ENCODE assay signal across 16 mouse cellular contexts in the genomic region with DNA sequence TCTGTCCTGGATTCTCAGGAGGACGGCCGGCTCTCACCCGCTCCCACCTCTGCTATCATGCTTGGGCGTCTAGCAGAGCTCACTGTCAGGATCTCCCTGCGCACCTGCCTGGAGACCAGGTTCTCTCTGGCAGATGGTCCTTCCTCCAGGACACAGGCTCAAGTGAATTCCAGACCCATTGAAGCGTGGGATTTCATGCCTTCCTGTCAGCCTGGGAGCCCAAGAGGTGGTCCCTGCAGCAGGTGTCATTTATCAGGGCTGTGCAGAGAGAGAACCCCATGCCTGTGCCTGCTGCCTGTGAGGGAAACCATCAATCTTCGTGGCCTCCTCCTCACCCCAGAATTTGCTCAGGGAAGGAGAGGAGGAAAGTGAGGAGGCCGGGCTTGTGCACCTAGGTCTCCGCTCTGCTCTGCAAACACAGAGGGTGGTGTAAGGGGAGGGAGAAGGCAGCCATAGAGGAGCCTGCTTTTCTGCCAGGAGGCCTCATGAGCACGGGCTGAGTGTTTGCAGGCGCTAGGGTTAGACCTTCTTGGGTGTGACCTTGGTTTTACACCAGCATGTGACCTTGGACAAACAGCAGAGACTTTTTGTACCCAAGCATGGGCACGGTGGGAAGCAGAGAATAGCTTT.
A peak's percentile ranks its signal among the peaks of the same experiment; 100 is the strongest.
DNase-seq lines count a peak whose midpoint lies in the region; ATAC-seq lines count a peak whose summit lies in the region.
"Had no signal": no experiment of that assay in that cellular context is flagged by ENCODE, and none has a peak within 500 bp of the region (broad histone marks: within the 10 kb centered on the region; RNA-seq: fewer than 3 reads in every experiment).

No protein-coding gene starts in this region.

- H3K4me3 ChIP-seq in kidney, embryonic 14.5 days (ENCODE audit: low read length), result no peak overlapping the region
- no peak overlapping the region for H3K4me3 ChIP-seq in embryonic facial prominence, embryonic 14.5 days (ENCODE audit: low read depth, low read length)
- no peak overlapping the region for H3K4me3 ChIP-seq in neural tube, embryonic 13.5 days
- no peak overlapping the region for H3K4me3 ChIP-seq in heart, embryonic 12.5 days
- H3K4me3 ChIP-seq: embryonic facial prominence, embryonic 15.5 days; layer of hippocampus, adult 2 months; limb, embryonic 12.5 days; myocyte had no signal

- no peak overlapping the region for H3K4me2 ChIP-seq in kidney, embryonic 14.5 days (replicated peaks; ENCODE audit: low read depth, low read length)
- no peak overlapping the region for H3K4me2 ChIP-seq in embryonic facial prominence, embryonic 14.5 days (ENCODE audit: low read depth, low read length)
- no peak overlapping the region for H3K4me2 ChIP-seq in neural tube, embryonic 13.5 days
- H3K4me2 ChIP-seq in heart, embryonic 12.5 days, result no peak overlapping the region
- H3K4me2 ChIP-seq: embryonic facial prominence, embryonic 15.5 days; heart, embryonic 11.5 days; limb, embryonic 12.5 days had no signal

- 11% methylated on average over 12 of the region's 12 CpGs for WGBS in kidney, embryonic 14.5 days
- 64% methylated on average over 12 of the region's 12 CpGs for WGBS in embryonic facial prominence, embryonic 14.5 days
- WGBS in neural tube, embryonic 13.5 days, result 46% methylated on average over 12 of the region's 12 CpGs
- 50% methylated on average over 12 of the region's 12 CpGs for WGBS in heart, embryonic 12.5 days

- no peaks in the 10 kb centered on the region for H3K36me3 ChIP-seq in kidney, embryonic 14.5 days (ENCODE audit: control insufficient read depth, insufficient read depth, low read length)
- no peaks in the 10 kb centered on the region for H3K36me3 ChIP-seq in embryonic facial prominence, embryonic 14.5 days (ENCODE audit: control insufficient read depth, insufficient read depth, low read length)
- no peaks in the 10 kb centered on the region for H3K36me3 ChIP-seq in neural tube, embryonic 13.5 days
- no peaks in the 10 kb centered on the region for H3K36me3 ChIP-seq in heart, embryonic 12.5 days
- H3K36me3 ChIP-seq: embryonic facial prominence, embryonic 15.5 days; limb, embryonic 12.5 days had no signal

- no peaks in the 10 kb centered on the region for H3K9me3 ChIP-seq in kidney, embryonic 14.5 days (ENCODE audit: control insufficient read depth, low read length)
- no peaks in the 10 kb centered on the region for H3K9me3 ChIP-seq in embryonic facial prominence, embryonic 14.5 days (ENCODE audit: control insufficient read depth, low read length)
- H3K9me3 ChIP-seq in neural tube, embryonic 13.5 days, result no peaks in the 10 kb centered on the region
- H3K9me3 ChIP-seq in heart, embryonic 12.5 days (replicated peaks), result no peaks in the 10 kb centered on the region
- H3K9me3 ChIP-seq: embryonic facial prominence, embryonic 15.5 days; limb, embryonic 12.5 days had no signal

- H3K27ac ChIP-seq in kidney, embryonic 14.5 days (ENCODE audit: low read depth, low read length), result peak overlapping the region; percentile 76
- no peak overlapping the region for H3K27ac ChIP-seq in embryonic facial prominence, embryonic 14.5 days (replicated peaks; ENCODE audit: low read depth, low read length)
- peak overlapping the region; percentile 59 for H3K27ac ChIP-seq in neural tube, embryonic 13.5 days (replicated peaks)
- no peak overlapping the region for H3K27ac ChIP-seq in heart, embryonic 12.5 days (ENCODE audit: poor library complexity, severe bottlenecking)
- H3K27ac ChIP-seq: embryonic facial prominence, embryonic 15.5 days; layer of hippocampus, adult 2 months; limb, embryonic 12.5 days; macrophage had no signal

- intact Hi-C loops in left cerebral cortex, postnatal 10 days (cut with DNase I), result no loop called here

- DNase-seq in kidney, postnatal 25 days, result no peak
- peak; percentile 81 for DNase-seq in cerebellum, adult 9-10 months
- no peak for DNase-seq in embryonic facial prominence, embryonic 14.5 days (ENCODE audit: low spot score)
- no peak for DNase-seq in left cerebral cortex, postnatal 10 days (ENCODE audit: extremely low spot score in 1 of 2, low spot score in 2 of 2)
- no peak for DNase-seq in heart, adult 18-20 months
- DNase-seq: thymus, adult 18-20 months had no signal

- no peaks in the 10 kb centered on the region for H3K27me3 ChIP-seq in kidney, embryonic 14.5 days (ENCODE audit: control insufficient read depth, insufficient read depth, low read length)
- no peaks in the 10 kb centered on the region for H3K27me3 ChIP-seq in embryonic facial prominence, embryonic 14.5 days (replicated peaks; ENCODE audit: control insufficient read depth, insufficient read depth, low read length)
- no peaks in the 10 kb centered on the region for H3K27me3 ChIP-seq in neural tube, embryonic 13.5 days
- H3K27me3 ChIP-seq in heart, embryonic 12.5 days (replicated peaks), result 0 out of 2 replicates have a peak, but pooled peaks cover 9% of the 10 kb centered on the region
- H3K27me3 ChIP-seq: embryonic facial prominence, embryonic 15.5 days; limb, embryonic 12.5 days; Patski had no signal

- H3K4me1 ChIP-seq in kidney, embryonic 14.5 days (ENCODE audit: control insufficient read depth, insufficient read depth, low read length), result peaks cover 24% of the 10 kb centered on the region
- H3K4me1 ChIP-seq in embryonic facial prominence, embryonic 14.5 days (ENCODE audit: control insufficient read depth, insufficient read depth, low read length), result no peaks in the 10 kb centered on the region
- H3K4me1 ChIP-seq in neural tube, embryonic 13.5 days (replicated peaks), result peaks cover 37% of the 10 kb centered on the region
- H3K4me1 ChIP-seq in heart, embryonic 12.5 days (replicated peaks), result peaks cover 8% of the 10 kb centered on the region; the same call in 1 of the 2 replicates

- peak; percentile 89 for ATAC-seq in kidney, embryonic 14.5 days (ENCODE audit: low FRiP score, low TSS enrichment)
- peak; percentile 56; the same call in 1 of the 2 replicates for ATAC-seq in embryonic facial prominence, embryonic 14.5 days (ENCODE audit: low read depth)
- peak; percentile 41; the same call in 1 of the 2 replicates for ATAC-seq in neural tube, embryonic 13.5 days (ENCODE audit: low read depth)
- no peak for ATAC-seq in heart, embryonic 12.5 days (ENCODE audit: insufficient number of reproducible peaks, low FRiP score)
- ATAC-seq: Patski had no signal

- H3K9ac ChIP-seq in kidney, embryonic 14.5 days (ENCODE audit: low read depth, low read length), result no peak overlapping the region
- no peak overlapping the region for H3K9ac ChIP-seq in embryonic facial prominence, embryonic 14.5 days (ENCODE audit: low read depth, low read length)
- peak overlapping the region; percentile 12; the same call in 1 of the 2 replicates for H3K9ac ChIP-seq in neural tube, embryonic 13.5 days
- H3K9ac ChIP-seq in heart, embryonic 12.5 days, result no peak overlapping the region
- H3K9ac ChIP-seq: embryonic facial prominence, embryonic 15.5 days; limb, embryonic 12.5 days had no signal

Comparison
In these comparisons a context has a peak if more than half of its experiments do, and no peak if none do; other contexts are left out.
1. H3K27ac ChIP-seq: peak in kidney, embryonic 14.5 days (single experiment) and neural tube, embryonic 13.5 days (single experiment); none in embryonic facial prominence, embryonic 14.5 days (single experiment) and heart, embryonic 12.5 days (single experiment).